Mouse (Mus musculus): ENCODE results near the gene Kiz. TPM values are rescaled to one million over a fixed set of nuclear protein-coding genes. Genes with fewer than 3 reads are reported as not detected.

The Kiz gene
- total and polyA plus RNA-seq, 2 experiments: 3.7 to 19.7 TPM

- H3K4me3 ChIP-seq (ENCODE audit: insufficient read depth, low read depth, low read length): no peak overlapping the region
- H3K27ac ChIP-seq (replicated peaks; ENCODE audit: insufficient read depth, low read depth, low read length): no peak overlapping the region
- 5% methylated on average over 20 of the region's 20 CpGs for WGBS
- no peaks in the 10 kb centered on the region for H3K36me3 ChIP-seq (ENCODE audit: control insufficient read depth, insufficient read depth, low read length)
- H3K27me3 ChIP-seq (ENCODE audit: control insufficient read depth, insufficient read depth, low read length): peaks cover 20% of the 10 kb centered on the region
- H3K9ac ChIP-seq (ENCODE audit: low read depth, low read length): no peak overlapping the region
- no peak for TF ChIP-seq CTCF (IDR thresholded peaks at IDR 0.05; ENCODE audit: low read depth, low read length)
- TF ChIP-seq POLR2A (IDR thresholded peaks at IDR 0.05; ENCODE audit: extremely low read depth, insufficient read depth, low read length): no peak
- H3K79me2 ChIP-seq (ENCODE audit: control insufficient read depth, insufficient read depth, low read length): no peaks in the 10 kb centered on the region
- no peaks in the 10 kb centered on the region for H3K4me1 ChIP-seq (ENCODE audit: control insufficient read depth, insufficient read depth, low read length)
- no peak for DNase-seq (ENCODE audit: extremely low read depth, low read depth, low spot score)
Observed at GRCm38 (mm10) chr2:146835241-146835990, 20.2 kb upstream of the Kiz start.

- H3K36me3 ChIP-seq (ENCODE audit: control insufficient read depth, insufficient read depth, low read length): no peaks in the 10 kb centered on the region
- no peak overlapping the region for H3K4me3 ChIP-seq (ENCODE audit: insufficient read depth, low read depth, low read length)
- no peak for TF ChIP-seq POLR2A (IDR thresholded peaks at IDR 0.05; ENCODE audit: extremely low read depth, insufficient read depth, low read length)
- no peak for TF ChIP-seq CTCF (IDR thresholded peaks at IDR 0.05; ENCODE audit: low read depth, low read length)
- no peaks in the 10 kb centered on the region for H3K79me2 ChIP-seq (ENCODE audit: control insufficient read depth, insufficient read depth, low read length)
- DNase-seq (ENCODE audit: extremely low read depth, low read depth, low spot score): no peak
- no peak overlapping the region for H3K9ac ChIP-seq (ENCODE audit: low read depth, low read length)
- peaks cover 20% of the 10 kb centered on the region for H3K27me3 ChIP-seq (ENCODE audit: control insufficient read depth, insufficient read depth, low read length)
- 7% methylated on average over 13 of the region's 13 CpGs for WGBS
- H3K4me1 ChIP-seq (ENCODE audit: control insufficient read depth, insufficient read depth, low read length): no peaks in the 10 kb centered on the region
- no peak overlapping the region for H3K27ac ChIP-seq (replicated peaks; ENCODE audit: insufficient read depth, low read depth, low read length)
Observed at GRCm38 (mm10) chr2:146836246-146836645, 19.4 kb upstream of the Kiz start.

GRCm38 (mm10) chr2:146836871-146837550 is 18.7 kb upstream of the Kiz start:
- no peak overlapping the region for H3K9ac ChIP-seq (ENCODE audit: low read depth, low read length)
- peaks cover 20% of the 10 kb centered on the region for H3K27me3 ChIP-seq (ENCODE audit: control insufficient read depth, insufficient read depth, low read length)
- H3K4me1 ChIP-seq (ENCODE audit: control insufficient read depth, insufficient read depth, low read length): no peaks in the 10 kb centered on the region
- H3K36me3 ChIP-seq (ENCODE audit: control insufficient read depth, insufficient read depth, low read length): no peaks in the 10 kb centered on the region
- TF ChIP-seq POLR2A (IDR thresholded peaks at IDR 0.05; ENCODE audit: extremely low read depth, insufficient read depth, low read length) (no peak), CTCF (IDR thresholded peaks at IDR 0.05; ENCODE audit: low read depth, low read length) (no peak)
- no peaks in the 10 kb centered on the region for H3K79me2 ChIP-seq (ENCODE audit: control insufficient read depth, insufficient read depth, low read length)
- no peak for DNase-seq (ENCODE audit: extremely low read depth, low read depth, low spot score)
- H3K4me3 ChIP-seq (ENCODE audit: insufficient read depth, low read depth, low read length): no peak overlapping the region
- H3K27ac ChIP-seq (replicated peaks; ENCODE audit: insufficient read depth, low read depth, low read length): no peak overlapping the region
- WGBS: 12% methylated on average over 17 of the region's 17 CpGs

GRCm38 (mm10) chr2:146837653-146838052 is 18.0 kb upstream of the Kiz start:
- H3K27me3 ChIP-seq (ENCODE audit: control insufficient read depth, insufficient read depth, low read length): peaks cover 20% of the 10 kb centered on the region
- TF ChIP-seq CTCF (IDR thresholded peaks at IDR 0.05; ENCODE audit: low read depth, low read length) (no peak), POLR2A (IDR thresholded peaks at IDR 0.05; ENCODE audit: extremely low read depth, insufficient read depth, low read length) (no peak)
- 19% methylated on average over 1 of the region's 1 CpGs for WGBS
- no peak overlapping the region for H3K27ac ChIP-seq (replicated peaks; ENCODE audit: insufficient read depth, low read depth, low read length)
- no peaks in the 10 kb centered on the region for H3K36me3 ChIP-seq (ENCODE audit: control insufficient read depth, insufficient read depth, low read length)
- no peaks in the 10 kb centered on the region for H3K4me1 ChIP-seq (ENCODE audit: control insufficient read depth, insufficient read depth, low read length)
- H3K4me3 ChIP-seq (ENCODE audit: insufficient read depth, low read depth, low read length): no peak overlapping the region
- DNase-seq (ENCODE audit: extremely low read depth, low read depth, low spot score): no peak
- no peak overlapping the region for H3K9ac ChIP-seq (ENCODE audit: low read depth, low read length)
- H3K79me2 ChIP-seq (ENCODE audit: control insufficient read depth, insufficient read depth, low read length): no peaks in the 10 kb centered on the region

GRCm38 (mm10) chr2:146838596-146839302 is 16.9 kb upstream of the Kiz start:
- no peak overlapping the region for H3K9ac ChIP-seq (ENCODE audit: low read depth, low read length)
- H3K36me3 ChIP-seq (ENCODE audit: control insufficient read depth, insufficient read depth, low read length): no peaks in the 10 kb centered on the region
- TF ChIP-seq POLR2A (IDR thresholded peaks at IDR 0.05; ENCODE audit: extremely low read depth, insufficient read depth, low read length) (no peak), CTCF (IDR thresholded peaks at IDR 0.05; ENCODE audit: low read depth, low read length) (no peak)
- no peak overlapping the region for H3K4me3 ChIP-seq (ENCODE audit: insufficient read depth, low read depth, low read length)
- WGBS: 5% methylated on average over 30 of the region's 30 CpGs
- H3K79me2 ChIP-seq (ENCODE audit: control insufficient read depth, insufficient read depth, low read length): no peaks in the 10 kb centered on the region
- peaks cover 20% of the 10 kb centered on the region for H3K27me3 ChIP-seq (ENCODE audit: control insufficient read depth, insufficient read depth, low read length)
- H3K4me1 ChIP-seq (ENCODE audit: control insufficient read depth, insufficient read depth, low read length): no peaks in the 10 kb centered on the region
- H3K27ac ChIP-seq (replicated peaks; ENCODE audit: insufficient read depth, low read depth, low read length): no peak overlapping the region
- no peak for DNase-seq (ENCODE audit: extremely low read depth, low read depth, low spot score)

Data from liver, adult 2 months (tissue).